1 mouse cellular context compared by ENCODE assay signal in genomic region chr6:142991391-142992059, GRCm38 (mm10).
TF ChIP-seq lines count a peak whose summit lies in the region.

No protein-coding gene starts in this region.

TF ChIP-seq in CH12.LX, 34 proteins besides CTCF, POLR2A, EP300 and RAD21 (continued from another document):
- TF ChIP-seq CHD2 (IDR thresholded peaks at IDR 0.05; ENCODE audit: low read length) = peak; percentile 53; the same call in 1 of the 2 replicates
- TF ChIP-seq USF2 (conservative IDR thresholded peaks at IDR 0.05; ENCODE audit: low read depth, low read length) = no peak
- no peak for TF ChIP-seq POLR2AphosphoS2 (IDR thresholded peaks at IDR 0.05; ENCODE audit: low read depth, low read length)
- no peak; the same call in 1 of the 2 replicates for TF ChIP-seq USF1 (IDR thresholded peaks at IDR 0.05; ENCODE audit: low read depth, low read length)
- peak; percentile 44 for TF ChIP-seq HCFC1 (IDR thresholded peaks at IDR 0.05; ENCODE audit: low read depth, low read length)
- no peak for TF ChIP-seq E2F4 (IDR thresholded peaks at IDR 0.05; ENCODE audit: insufficient replicate concordance, low read depth, low read length)
- no peak for TF ChIP-seq ZNF384 (IDR thresholded peaks at IDR 0.05; ENCODE audit: low read depth, low read length)
- TF ChIP-seq JUN (IDR thresholded peaks at IDR 0.05; ENCODE audit: insufficient read depth, low read depth, low read length) = 0 out of 2 replicates have a peak, but pooled peaks have one; percentile 24
